Mouse (Mus musculus): Measurements from ENCODE around the gene Il9r.
A peak's percentile ranks its signal among the peaks of the same experiment; 100 is the strongest.

Gene Il9r

GRCm38 (mm10) chr11:32227555-32227954 lies 27.5 kb upstream of the Il9r start:
- no peak for ATAC-seq (ENCODE audit: insufficient number of reproducible peaks, low FRiP score, low TSS enrichment)

GRCm38 (mm10) chr11:32227041-32227440 lies 27.0 kb upstream of the Il9r start:
- peak; percentile 42; the same call in 1 of the 2 replicates for ATAC-seq (ENCODE audit: insufficient number of reproducible peaks, low FRiP score, low TSS enrichment)

- ATAC-seq (ENCODE audit: insufficient number of reproducible peaks, low FRiP score, low TSS enrichment), result peak; percentile 74
Observed at GRCm38 (mm10) chr11:32226124-32226871, 26.2 kb upstream of the Il9r start, which contains the start of gene Mpg. Gene Mpg (plus strand): TSS chr11:32226505.

- no peak for ATAC-seq (ENCODE audit: insufficient number of reproducible peaks, low FRiP score, low TSS enrichment)
Observed at GRCm38 (mm10) chr11:32225222-32226104, 25.4 kb upstream of the Il9r start.

- ATAC-seq (ENCODE audit: insufficient number of reproducible peaks, low FRiP score, low TSS enrichment), result no peak
Observed at GRCm38 (mm10) chr11:32224468-32225139, 24.5 kb upstream of the Il9r start.

- ATAC-seq (ENCODE audit: insufficient number of reproducible peaks, low FRiP score, low TSS enrichment), result no peak
Observed at GRCm38 (mm10) chr11:32223297-32223967, 23.4 kb upstream of the Il9r start.

GRCm38 (mm10) chr11:32222570-32223194 lies 22.6 kb upstream of the Il9r start:
- ATAC-seq (ENCODE audit: insufficient number of reproducible peaks, low FRiP score, low TSS enrichment), result no peak

- ATAC-seq (ENCODE audit: insufficient number of reproducible peaks, low FRiP score, low TSS enrichment), result no peak
Observed at GRCm38 (mm10) chr11:32221951-32222409, 21.9 kb upstream of the Il9r start, which contains the start of gene Rhbdf1. Gene Rhbdf1 (minus strand): TSS chr11:32222300.

GRCm38 (mm10) chr11:32221225-32221950 lies 21.3 kb upstream of the Il9r start:
- no peak for ATAC-seq (ENCODE audit: insufficient number of reproducible peaks, low FRiP score, low TSS enrichment)

GRCm38 (mm10) chr11:32220607-32221224 lies 20.6 kb upstream of the Il9r start:
- no peak for ATAC-seq (ENCODE audit: insufficient number of reproducible peaks, low FRiP score, low TSS enrichment)

GRCm38 (mm10) chr11:32219287-32219686 lies 19.2 kb upstream of the Il9r start:
- no peak for ATAC-seq (ENCODE audit: insufficient number of reproducible peaks, low FRiP score, low TSS enrichment)

GRCm38 (mm10) chr11:32218501-32219050 lies 18.5 kb upstream of the Il9r start:
- ATAC-seq (ENCODE audit: insufficient number of reproducible peaks, low FRiP score, low TSS enrichment), result no peak

- peak; percentile 77 for ATAC-seq (ENCODE audit: insufficient number of reproducible peaks, low FRiP score, low TSS enrichment)
Observed at GRCm38 (mm10) chr11:32216851-32217250, 16.8 kb upstream of the Il9r start.

- no peak for ATAC-seq (ENCODE audit: insufficient number of reproducible peaks, low FRiP score, low TSS enrichment)
Observed at GRCm38 (mm10) chr11:32215372-32216162, 15.5 kb upstream of the Il9r start.

GRCm38 (mm10) chr11:32210623-32211022 lies 10.5 kb upstream of the Il9r start:
- ATAC-seq (ENCODE audit: insufficient number of reproducible peaks, low FRiP score, low TSS enrichment), result no peak

- ATAC-seq (ENCODE audit: insufficient number of reproducible peaks, low FRiP score, low TSS enrichment), result peak; percentile 100
Observed at GRCm38 (mm10) chr11:32205058-32205873, 5.2 kb upstream of the Il9r start, which contains the start of gene Snrnp25. Gene Snrnp25 (plus strand): TSS chr11:32205415.

Data from cerebellum, adult (tissue).